Mouse (Mus musculus) neural tube, embryonic 15.5 days (tissue): ENCODE measurements around the gene Slit3. TPM values are rescaled to one million over a fixed set of nuclear protein-coding genes. Genes with fewer than 3 reads are reported as not detected.

Experiments used
- microRNA counts: library from miRNA; unstranded; fragments of <30 nt; microRNA quantifications from one replicate; lab custom pipeline; 2016
- microRNA-seq: library from miRNA; unstranded; fragments of <30 nt; microRNA quantifications from one replicate; pipeline ENCODE4, GENCODE M21; 2017
- polyA plus RNA-seq: library from polyadenylated mRNA; unstranded; fragments of >200 nt; fragmentation: Nextera tagmentation; extraction: Ambion mirVana; gene quantifications from 2 replicates; pipeline ENCODE4 v1.2.1, GENCODE M21; 2015

Slit3 gene
- polyA plus RNA-seq, 1 experiment from 2014 or later, result 26.2 TPM

MicroRNA genes within 50 kb of the gene (microRNA counts, 519-probe panel; counts per million panel counts)
- 4,335 counts per million, percentile 96 among the panel's probes with 10 or more counts for microRNA mmu-miR-218 (lab: Ali Mortazavi, UCI)

Small RNA genes lying within 50 kb of the gene (microRNA-seq; reads per million reads assigned to microRNA genes)
- 157 reads per million, percentile 58 among the genes with 10 or more reads in this experiment for gene Mir218-2
